Mouse (Mus musculus) forebrain, embryonic 14.5 days (tissue): Measurements from ENCODE around the gene Dtymk. TPM values are rescaled to one million over a fixed set of nuclear protein-coding genes. Genes with fewer than 3 reads are reported as not detected.

Experiments
- ATAC-seq: fragments of 200-750 bp; cut with Nextera tagmentation; 2 replicates; pipeline ENCODE4 v1.8.0; 2017; ENCODE audit warnings: mild to moderate bottlenecking, moderate library complexity
- DNase-seq: peaks from one replicate; pipeline ENCODE4 v3.0.0-alpha.2; 2015; ENCODE audit warnings: low spot score
- H3K27ac ChIP-seq: fragments of 300-500 bp; sonication (generic); 2 replicates; pipeline ENCODE4 v1.5.1; 2014; ENCODE audit warnings: low read depth, mild to moderate bottlenecking, control low read depth, low read length, moderate library complexity
- H3K27me3 ChIP-seq: fragments of 300-500 bp; sonication (generic); replicated peaks from 2 replicates; pipeline ENCODE4 v1.6.1; 2014; ENCODE audit warnings: low read length, control low read depth, mixed read lengths; ENCODE audit not compliant: control insufficient read depth, insufficient read depth
- H3K36me3 ChIP-seq: fragments of 300-500 bp; sonication (generic); 2 replicates; pipeline ENCODE4 v1.6.1; 2014; ENCODE audit warnings: low read length, control low read depth; ENCODE audit not compliant: control insufficient read depth, insufficient read depth
- H3K4me1 ChIP-seq: fragments of 300-500 bp; sonication (generic); 2 replicates; pipeline ENCODE4 v1.6.1; 2014; ENCODE audit warnings: antibody characterized with exemption, low read length, control low read depth; ENCODE audit not compliant: control insufficient read depth, insufficient read depth
- H3K4me2 ChIP-seq: fragments of 300-500 bp; sonication (generic); 2 replicates; pipeline ENCODE4 v1.6.1; 2014; ENCODE audit warnings: mild to moderate bottlenecking, control low read depth, low read length
- H3K4me3 ChIP-seq: fragments of 300-500 bp; sonication (generic); 2 replicates; pipeline ENCODE4 v1.5.1; 2014; ENCODE audit warnings: low read depth, low read length, control low read depth
- H3K9ac ChIP-seq: fragments of 300-500 bp; sonication (generic); 2 replicates; pipeline ENCODE4 v1.6.1; 2014; ENCODE audit warnings: mild to moderate bottlenecking, low read length, control low read depth, moderate library complexity
- H3K9me3 ChIP-seq: fragments of 300-500 bp; sonication (generic); replicated peaks from 2 replicates; pipeline ENCODE4 v1.6.1; 2016; ENCODE audit warnings: low read length, control low read depth, mixed read lengths; ENCODE audit not compliant: control insufficient read depth
- WGBS: fragments of 180-500 bp; shearing (Covaris S2); extraction: QIAGEN DNeasy Blood & Tissue Kit; methylation state at CpG from one replicate; pipeline ENCODE4 v1.1.7; 2014; 5-methylcytosine and 5-hydroxymethylcytosine counted together
- polyA plus RNA-seq: library from polyadenylated mRNA; unstranded; fragments of >200 nt; fragmentation: Nextera tagmentation; extraction: Ambion mirVana; gene quantifications from 2 replicates; pipeline ENCODE4 v1.2.1, GENCODE M21; 2014

The Dtymk gene
- polyA plus RNA-seq, 1 experiment from 2014 or later: 185 TPM

DNA sequence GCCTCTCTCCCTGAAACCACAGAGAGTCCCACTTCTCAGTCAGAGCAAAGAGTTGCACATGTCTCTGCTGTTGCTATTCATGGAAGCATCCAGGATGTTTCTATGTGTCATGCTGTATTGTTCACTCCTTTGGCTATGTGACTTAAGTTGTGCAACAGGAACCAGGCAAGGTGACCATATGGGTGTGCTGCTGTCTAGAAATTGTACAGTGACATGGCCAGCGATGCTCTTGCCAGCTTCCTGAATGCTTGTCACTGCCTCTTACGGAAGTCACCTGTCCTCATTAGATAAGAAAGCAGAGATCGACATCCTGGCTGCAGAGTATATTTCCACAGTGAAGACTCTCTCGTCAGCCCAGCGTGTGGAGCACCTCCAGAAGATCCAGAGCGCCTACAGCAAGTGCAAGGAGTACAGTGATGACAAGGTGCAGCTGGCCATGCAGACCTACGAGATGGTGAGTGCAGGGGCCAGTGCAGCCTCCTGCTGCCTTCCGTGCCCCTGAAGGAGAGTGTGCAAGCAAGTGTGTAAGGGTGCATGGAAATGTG, 9.8 kb upstream of the Dtymk start:
- 94% methylated on average over 8 of the region's 8 CpGs for WGBS
- Histone ChIP-seq H3K4me3 (no peak overlapping the region), H3K9me3 (no peaks in the 10 kb centered on the region), H3K9ac (no peak overlapping the region), H3K27me3 (no peaks in the 10 kb centered on the region), H3K27ac (no peak overlapping the region), H3K4me2 (no peak overlapping the region), H3K36me3 (peaks cover 86% of the 10 kb centered on the region), H3K4me1 (no peaks in the 10 kb centered on the region)
- no peak for ATAC-seq
- no peak for DNase-seq

DNA sequence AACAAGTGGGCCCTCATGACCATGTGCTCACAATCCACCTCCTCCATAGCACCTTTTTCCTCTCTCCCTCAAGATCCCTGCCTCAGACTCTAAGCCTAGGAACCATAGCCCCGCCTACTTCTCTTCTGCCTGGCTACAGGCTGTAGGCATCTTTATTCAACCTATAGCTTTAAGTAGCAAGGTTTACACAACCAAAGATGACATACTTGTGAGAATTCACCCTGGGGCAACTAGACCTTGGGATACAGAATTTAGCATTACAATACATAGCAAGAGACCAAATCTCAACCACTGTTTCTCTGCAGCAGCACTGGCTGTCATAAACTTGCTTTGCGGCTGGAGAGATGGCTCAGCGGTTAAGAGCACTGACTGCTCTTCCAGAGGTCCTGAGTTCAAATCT, 8.3 kb upstream of the Dtymk start:
- H3K27ac ChIP-seq: no peak overlapping the region
- H3K27me3 ChIP-seq: no peaks in the 10 kb centered on the region
- DNase-seq: no peak
- no peak overlapping the region for H3K4me3 ChIP-seq
- no peaks in the 10 kb centered on the region for H3K9me3 ChIP-seq
- ATAC-seq: no peak
- H3K4me1 ChIP-seq: no peaks in the 10 kb centered on the region
- H3K36me3 ChIP-seq: peaks cover 75% of the 10 kb centered on the region
- WGBS: 91% methylated on average over 3 of the region's 3 CpGs
- H3K4me2 ChIP-seq: no peak overlapping the region
- no peak overlapping the region for H3K9ac ChIP-seq

DNA sequence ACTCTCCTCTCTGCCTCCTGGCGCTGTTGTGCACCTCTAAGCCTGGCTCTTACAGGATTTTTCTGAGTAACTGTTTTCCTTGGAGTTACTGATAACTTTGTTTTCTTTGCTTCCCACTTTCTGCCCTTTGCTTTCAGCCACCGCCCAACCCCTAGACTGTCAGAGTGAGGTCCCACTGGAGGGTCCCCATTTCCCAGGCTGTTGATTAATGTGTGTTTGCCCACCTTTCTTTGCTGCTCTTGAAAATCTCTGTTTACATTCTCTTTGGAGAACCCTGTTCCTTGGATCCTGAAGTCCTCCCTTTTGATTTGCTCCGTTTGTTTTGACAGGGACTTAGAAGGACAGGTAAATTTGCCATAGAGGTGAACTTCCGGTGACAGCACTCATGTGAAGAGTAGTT, 7.1 kb upstream of the Dtymk start:
- WGBS: 92% methylated on average over 4 of the region's 4 CpGs
- no peak for ATAC-seq
- Histone ChIP-seq H3K9ac (no peak overlapping the region), H3K4me3 (no peak overlapping the region), H3K27me3 (no peaks in the 10 kb centered on the region), H3K9me3 (no peaks in the 10 kb centered on the region), H3K27ac (no peak overlapping the region), H3K4me2 (no peak overlapping the region), H3K36me3 (peaks cover 63% of the 10 kb centered on the region), H3K4me1 (peaks cover 6% of the 10 kb centered on the region; the same call in 1 of the 2 replicates)
- DNase-seq: no peak

DNA sequence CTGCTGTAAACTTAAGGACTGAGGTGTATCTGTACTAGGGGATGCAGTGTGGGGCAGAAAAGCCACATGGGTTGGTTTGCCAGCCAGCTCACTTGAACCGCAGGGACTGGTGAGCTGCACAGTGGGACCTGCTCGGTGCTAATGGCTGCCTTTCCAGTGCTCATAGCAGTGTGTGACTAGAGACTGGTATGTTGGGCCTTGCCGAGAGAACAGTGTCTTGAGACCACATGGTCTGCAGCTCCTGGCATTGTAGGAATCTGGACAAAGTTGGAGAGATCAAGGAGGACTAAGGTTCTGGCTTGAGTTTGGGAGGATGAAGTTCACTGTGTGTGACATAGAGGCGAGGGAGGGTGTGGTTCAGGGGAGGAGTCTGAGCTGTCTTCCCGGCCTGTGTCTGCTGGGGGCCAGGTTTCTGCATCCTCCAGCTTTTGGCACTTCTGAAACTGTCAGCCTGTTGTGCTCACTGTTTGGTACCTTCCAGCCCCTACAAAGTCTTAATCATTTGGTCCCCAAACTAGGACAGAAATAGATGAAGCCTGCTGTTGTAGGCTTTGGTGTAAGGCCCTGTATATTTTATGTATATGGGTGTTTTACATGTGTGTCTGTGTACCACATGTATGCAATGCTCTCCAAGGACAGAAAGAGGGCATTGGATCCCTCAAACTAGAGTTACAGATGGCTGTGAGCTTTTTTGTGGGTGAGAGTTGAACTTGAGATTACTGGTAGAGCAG, 3.7 kb upstream of the Dtymk start:
- Histone ChIP-seq H3K9me3 (no peaks in the 10 kb centered on the region), H3K4me2 (no peak overlapping the region), H3K9ac (no peak overlapping the region), H3K27me3 (no peaks in the 10 kb centered on the region), H3K36me3 (peaks cover 37% of the 10 kb centered on the region), H3K4me1 (peaks cover 23% of the 10 kb centered on the region), H3K4me3 (no peak overlapping the region), H3K27ac (no peak overlapping the region)
- WGBS: 79% methylated on average over 5 of the region's 5 CpGs
- DNase-seq (no peak), ATAC-seq (no peak)

DNA sequence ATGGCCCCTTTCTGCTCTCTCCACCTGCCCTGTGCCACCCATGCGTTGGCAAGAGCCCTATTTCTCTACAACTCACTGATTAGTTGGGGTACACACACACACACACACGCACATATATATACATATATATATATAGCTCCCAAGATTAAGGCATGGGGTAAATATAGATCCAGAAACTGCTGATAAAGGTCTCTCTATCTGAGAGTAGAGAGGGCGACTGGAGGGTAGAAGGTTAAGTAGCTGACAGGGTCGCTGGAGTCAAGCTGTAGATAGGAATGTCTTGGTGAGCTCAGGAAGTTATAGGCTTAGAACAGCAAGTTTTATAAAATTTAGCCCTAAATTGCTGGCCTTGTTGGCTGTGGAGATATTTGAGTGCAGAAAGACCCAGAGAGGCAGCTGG, 3.1 kb upstream of the Dtymk start:
- DNase-seq (no peak), ATAC-seq (no peak)
- Histone ChIP-seq H3K9me3 (no peaks in the 10 kb centered on the region), H3K27me3 (no peaks in the 10 kb centered on the region), H3K9ac (peak overlapping the region; percentile 85; the same call in 1 of the 2 replicates), H3K27ac (no peak overlapping the region), H3K4me1 (peaks cover 23% of the 10 kb centered on the region), H3K4me2 (peak overlapping the region; percentile 88), H3K36me3 (peaks cover 38% of the 10 kb centered on the region), H3K4me3 (peak overlapping the region; percentile 76)
- WGBS: 90% methylated on average over 4 of the region's 4 CpGs

DNA sequence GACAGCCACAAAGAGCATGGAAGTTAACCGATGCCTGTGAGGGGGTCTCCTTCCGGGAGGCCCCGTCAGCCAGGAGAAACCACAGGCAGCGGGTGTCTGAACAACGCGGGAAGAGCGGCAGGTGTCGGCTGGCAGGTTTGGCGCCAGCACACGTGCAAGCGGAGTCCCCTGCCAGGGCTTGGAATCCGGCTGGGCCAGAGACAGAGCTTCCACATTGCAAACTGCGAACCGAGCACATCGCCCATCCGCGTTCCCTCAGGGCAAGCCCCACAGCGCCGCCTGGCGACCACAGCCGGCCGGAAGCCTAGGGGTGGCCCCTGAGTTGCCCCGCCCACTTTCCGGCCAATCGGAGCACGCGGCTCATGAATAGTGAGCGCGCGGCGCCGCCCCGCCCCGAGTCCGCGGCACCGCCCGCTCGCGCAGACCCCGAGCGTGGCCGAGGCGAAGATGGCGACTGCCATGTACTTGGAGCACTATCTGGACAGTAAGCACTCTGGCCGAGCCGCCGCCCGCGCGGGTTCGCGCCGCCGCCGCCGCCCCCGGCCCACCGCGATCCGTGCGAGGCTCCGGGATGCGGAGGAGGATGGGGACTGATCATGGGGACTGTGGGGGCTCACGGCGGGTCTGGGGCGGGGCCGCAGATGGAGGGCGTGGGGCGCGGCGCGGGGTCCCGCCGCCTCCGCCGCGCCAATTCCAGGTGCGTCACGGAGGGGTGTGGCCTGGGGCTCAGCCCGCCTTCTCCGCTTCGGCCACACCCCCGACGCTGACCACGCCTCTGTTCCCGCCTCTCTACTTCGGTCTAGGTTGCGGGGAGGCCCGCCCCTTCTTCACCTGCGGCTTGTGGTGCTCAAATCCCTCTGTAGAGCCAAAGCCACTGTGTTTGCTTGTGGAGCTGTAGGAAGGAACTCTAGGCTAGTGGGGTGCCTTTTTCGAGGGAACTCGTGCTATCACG, 2.1 kb upstream of the Dtymk start, which contains the start of gene Ing5:
Gene Ing5 (plus strand): TSS at position 410 of the 952 bp plus-strand sequence.
- peak within 1 kb of the TSS; percentile 94 for H3K27ac ChIP-seq
- under 1% methylated on average over 76 of the region's 94 CpGs for WGBS
- ATAC-seq (peak; percentile 96), DNase-seq (peak; percentile 98)
- peaks cover 41% of the 10 kb centered on the region for H3K36me3 ChIP-seq
- peak within 1 kb of the TSS; percentile 85 for H3K9ac ChIP-seq
- no peaks in the 10 kb centered on the region for H3K9me3 ChIP-seq
- H3K4me2 ChIP-seq: peak within 1 kb of the TSS; percentile 88
- H3K4me1 ChIP-seq: peaks cover 23% of the 10 kb centered on the region
- H3K4me3 ChIP-seq: peak within 1 kb of the TSS; percentile 76
- no peaks in the 10 kb centered on the region for H3K27me3 ChIP-seq

DNA sequence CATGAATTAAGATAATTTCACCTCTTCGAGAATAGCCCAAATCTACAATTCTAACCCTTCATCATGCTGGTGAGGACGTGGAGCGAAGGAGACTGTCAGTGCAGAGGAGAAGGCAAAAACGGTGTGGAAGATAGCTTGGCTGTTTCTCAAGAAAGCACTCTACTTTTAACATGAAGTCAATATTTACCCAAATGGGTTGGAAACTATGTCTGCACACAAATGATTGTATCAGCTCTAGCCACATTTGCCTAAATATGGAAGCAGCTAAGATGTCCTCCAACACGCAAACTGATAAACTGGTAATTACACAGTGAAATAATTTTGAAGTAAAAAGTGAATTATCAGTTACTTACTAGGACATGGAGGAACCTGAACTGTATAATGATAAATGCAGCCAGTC, 1.0 kb upstream of the Dtymk start:
- H3K36me3 ChIP-seq: peaks cover 37% of the 10 kb centered on the region
- peak overlapping the region; percentile 88 for H3K4me2 ChIP-seq
- no peak overlapping the region for H3K9ac ChIP-seq
- 90% methylated on average over 5 of the region's 5 CpGs for WGBS
- DNase-seq (no peak), ATAC-seq (no peak)
- H3K27me3 ChIP-seq: no peaks in the 10 kb centered on the region
- H3K4me3 ChIP-seq: peak overlapping the region; percentile 76; the same call in 1 of the 2 replicates
- peaks cover 23% of the 10 kb centered on the region for H3K4me1 ChIP-seq
- no peaks in the 10 kb centered on the region for H3K9me3 ChIP-seq
- no peak overlapping the region; the same call in 1 of the 2 replicates for H3K27ac ChIP-seq

DNA sequence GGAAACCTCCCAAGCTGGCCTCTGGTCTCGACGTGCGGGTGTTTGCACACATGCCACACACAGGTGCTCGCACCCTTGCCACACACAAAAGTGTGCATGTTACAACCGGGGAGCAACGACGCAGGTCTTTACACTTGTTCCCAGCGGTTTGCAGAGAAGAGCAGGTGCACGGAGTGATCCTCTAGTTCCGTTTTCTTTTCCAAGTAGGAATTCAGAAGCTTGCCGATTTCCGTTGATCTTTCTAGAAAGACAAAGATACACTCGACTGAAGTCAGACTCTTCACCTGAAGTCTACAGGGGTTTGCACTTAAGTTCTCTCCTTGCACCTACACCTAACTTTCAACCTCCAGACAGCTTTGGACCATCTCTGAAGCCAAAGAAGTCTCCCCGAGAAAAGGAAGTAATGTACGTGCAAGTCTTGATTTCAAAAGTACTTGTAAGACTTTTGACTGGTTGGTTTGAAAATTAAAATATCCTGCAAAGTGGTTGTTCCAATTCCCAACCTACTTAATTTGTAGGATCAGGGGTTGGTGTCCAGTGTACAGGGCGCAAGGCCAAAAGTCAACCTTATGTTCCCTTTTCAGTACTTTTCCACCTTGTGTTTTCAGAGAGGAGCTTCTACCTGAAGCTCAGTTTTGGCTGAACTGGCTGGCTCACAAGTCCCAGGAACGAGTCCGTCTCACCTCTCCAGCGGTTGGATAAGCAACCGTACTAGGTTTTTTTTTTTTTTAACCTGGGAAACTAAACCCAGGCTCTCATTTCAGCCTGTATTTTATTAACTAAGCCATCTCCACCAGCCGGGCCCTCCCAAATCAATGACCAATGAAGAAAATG, 847 bp downstream of the Dtymk start:
- Histone ChIP-seq H3K27ac (peak overlapping the region; percentile 63; the same call in 1 of the 2 replicates), H3K4me2 (peak overlapping the region; percentile 83), H3K27me3 (no peaks in the 10 kb centered on the region), H3K9me3 (no peaks in the 10 kb centered on the region), H3K4me3 (peak overlapping the region; percentile 76), H3K4me1 (peaks cover 23% of the 10 kb centered on the region), H3K36me3 (peaks cover 37% of the 10 kb centered on the region), H3K9ac (peak overlapping the region; percentile 79)
- no peak for DNase-seq
- WGBS: 80% methylated on average over 21 of the region's 21 CpGs
- ATAC-seq: no peak
